Mouse (Mus musculus): ENCODE data around the gene Smad9.

DNA sequence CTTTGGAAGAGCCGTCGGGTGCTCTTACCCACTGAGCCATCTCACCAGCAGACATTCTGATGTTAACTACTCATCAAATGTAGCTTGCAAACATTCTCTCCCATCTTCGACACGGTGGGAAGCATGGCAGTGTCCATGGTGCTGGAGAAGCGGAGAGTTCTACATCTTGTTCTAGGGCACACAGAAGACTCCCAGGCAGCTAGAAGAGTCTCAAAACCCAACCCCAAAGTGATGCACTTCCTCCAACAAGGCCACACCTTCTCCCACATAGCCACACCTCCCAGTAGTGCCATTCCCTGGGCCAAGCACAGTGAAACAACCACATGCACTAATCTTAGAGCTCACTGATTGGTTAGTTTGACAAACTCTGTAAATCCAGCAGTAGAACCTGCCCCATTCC lies 53.7 kb downstream of the Smad9 start:
- no peak for TF ChIP-seq POLR2A (IDR thresholded peaks at IDR 0.05; ENCODE audit: insufficient read depth, low read length)
- no peak for TF ChIP-seq CTCF (IDR thresholded peaks at IDR 0.05; ENCODE audit: low read depth, low read length)
